Mouse (Mus musculus) adrenal gland, postnatal 25 days (tissue): ENCODE measurements at regions not wholly inside any gene's neighbourhood (a gene's known extent, or its start where the extent isn't known, plus 50 kb on each side); places are given as distances from the start of the nearest gene placed in this dataset.
A peak's percentile ranks its signal among the peaks of the same experiment; 100 is the strongest.

ENCODE experiments used
- DNase-seq: peaks from one replicate; pipeline ENCODE4 v3.0.0; 2021; ENCODE audit warnings: mixed read lengths

DNA sequence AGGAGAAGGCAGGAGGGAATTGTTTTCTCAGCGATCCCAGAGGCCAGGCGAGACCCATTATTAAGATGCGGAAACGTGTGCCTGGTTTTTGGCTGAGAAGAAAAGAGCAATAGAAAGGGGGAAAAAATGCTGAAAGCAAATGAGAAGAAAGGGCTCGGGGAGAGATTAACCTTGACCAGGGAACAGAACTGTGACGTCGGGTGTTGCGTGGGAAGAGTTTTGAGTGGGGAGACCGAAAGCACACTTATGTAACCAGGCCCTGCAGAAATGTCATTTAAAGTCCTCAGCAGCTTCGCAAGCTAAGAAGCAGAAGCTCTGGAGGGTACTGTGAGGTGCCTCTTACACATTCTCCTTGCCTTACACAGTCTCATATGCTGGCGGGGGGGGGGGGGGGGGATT, 111.0 kb upstream of the Frmd6 start:
- peak; percentile 20 for DNase-seq

DNA sequence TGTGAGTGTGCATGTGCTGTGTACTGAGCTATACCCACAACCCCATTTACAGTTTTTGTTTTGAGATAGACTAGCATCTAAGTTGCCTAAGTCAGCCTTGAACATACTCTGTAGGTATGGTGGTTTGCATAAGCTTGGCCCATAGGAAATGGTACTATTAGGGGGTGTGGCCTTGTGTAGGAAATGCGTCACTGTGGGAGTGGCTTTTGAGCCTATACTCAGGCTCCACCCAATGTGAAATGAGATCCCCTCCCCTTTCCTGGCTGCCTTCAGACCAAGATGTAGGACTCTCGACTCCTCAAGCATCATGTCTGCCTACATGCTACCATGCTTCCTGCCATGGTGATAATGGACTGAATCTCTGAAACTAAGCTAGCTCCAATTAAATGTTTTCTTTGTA, 109.5 kb upstream of the Frmd6 start:
- DNase-seq = no peak

DNA sequence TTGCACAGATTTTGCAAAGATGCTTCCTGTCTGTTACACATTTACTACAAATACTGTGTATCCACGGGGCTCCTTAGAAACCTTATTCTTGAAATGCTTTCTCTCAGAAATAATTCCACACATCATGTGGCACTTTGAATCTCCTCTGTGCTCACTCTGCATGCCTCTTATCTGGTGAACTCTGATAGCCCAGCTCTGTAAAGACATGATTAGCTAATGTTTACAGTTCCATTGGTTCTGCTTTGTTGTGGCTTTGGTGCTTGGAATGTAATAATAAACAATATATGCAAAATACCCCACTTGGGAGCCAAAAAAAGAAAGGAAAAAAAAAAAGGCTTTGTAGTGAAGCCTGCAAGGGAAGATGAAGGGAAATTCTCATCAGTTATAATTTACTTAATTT, 106.7 kb upstream of the Frmd6 start:
- no peak for DNase-seq

DNA sequence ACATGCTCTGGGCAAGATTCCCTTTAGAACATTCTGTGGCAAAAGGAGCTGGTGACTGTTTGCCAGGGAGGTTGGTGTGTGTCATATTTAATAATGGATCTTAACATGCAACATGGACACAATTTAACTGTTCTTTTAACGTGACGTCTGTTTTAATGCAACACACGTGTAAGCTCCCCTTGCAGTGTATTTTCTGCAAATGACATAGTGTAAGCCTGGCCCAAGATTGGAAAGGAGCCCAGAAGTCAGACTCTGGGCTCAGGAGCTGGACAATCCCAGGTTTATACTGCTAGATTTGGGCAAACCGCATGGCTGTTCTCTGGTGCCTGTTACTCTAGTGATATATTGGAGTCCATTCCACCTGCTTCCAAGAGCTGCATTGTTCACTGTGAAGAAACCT, 106.1 kb upstream of the Frmd6 start:
- DNase-seq = no peak

DNA sequence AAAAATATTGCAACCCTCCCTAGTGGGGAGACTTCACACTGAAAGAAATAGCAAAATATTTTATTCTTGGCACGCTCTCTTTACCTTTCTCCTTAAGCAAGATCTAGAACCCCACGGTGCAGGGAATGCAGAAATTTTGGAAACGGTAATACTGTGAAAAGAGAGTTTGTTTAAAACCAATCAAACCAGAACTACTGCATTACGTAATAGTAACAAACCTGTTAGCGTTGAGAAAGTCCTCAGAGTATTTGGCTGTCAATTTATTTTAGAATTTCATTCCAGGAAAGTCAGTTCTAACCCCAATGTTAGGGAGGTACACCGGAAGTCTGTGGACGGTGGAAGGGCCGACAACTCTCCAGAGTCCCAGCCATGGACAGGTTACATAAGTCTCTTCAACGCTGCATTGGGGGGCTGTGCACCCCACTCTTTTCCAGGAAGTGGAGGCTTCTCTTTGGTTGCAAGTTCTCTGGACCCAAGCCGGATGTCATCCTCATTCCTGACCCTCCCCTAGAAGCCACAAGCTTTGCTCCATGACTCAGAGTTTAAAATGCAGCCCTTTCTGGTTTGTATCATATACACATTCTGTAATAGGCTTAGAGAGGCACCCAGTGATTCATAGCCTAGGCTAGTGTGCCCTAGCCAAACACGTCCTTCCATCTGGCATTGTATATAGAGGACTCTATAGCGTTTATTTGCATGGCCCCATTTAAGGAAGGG, 105.0 kb upstream of the Frmd6 start:
- DNase-seq = no peak

DNA sequence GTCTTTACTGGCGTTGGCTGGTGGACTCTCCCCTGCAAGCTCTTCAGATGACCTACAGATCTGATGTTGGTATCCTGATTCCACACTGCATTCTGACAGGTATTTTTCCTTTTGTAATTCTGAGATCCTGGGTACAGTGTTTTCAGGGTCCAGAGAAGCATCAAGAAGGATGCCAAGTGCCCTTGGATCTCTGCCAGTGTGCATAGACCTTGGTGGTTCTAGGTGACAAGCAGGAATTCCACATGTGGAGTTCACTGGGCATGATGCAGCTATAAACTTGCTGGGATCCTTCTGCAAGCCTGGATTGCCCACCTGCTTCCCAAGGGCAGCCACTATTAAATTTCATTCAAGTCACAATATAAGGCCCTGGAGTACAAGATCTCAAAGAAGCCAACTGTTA, 100.0 kb upstream of the Frmd6 start:
- DNase-seq = peak; percentile 46

DNA sequence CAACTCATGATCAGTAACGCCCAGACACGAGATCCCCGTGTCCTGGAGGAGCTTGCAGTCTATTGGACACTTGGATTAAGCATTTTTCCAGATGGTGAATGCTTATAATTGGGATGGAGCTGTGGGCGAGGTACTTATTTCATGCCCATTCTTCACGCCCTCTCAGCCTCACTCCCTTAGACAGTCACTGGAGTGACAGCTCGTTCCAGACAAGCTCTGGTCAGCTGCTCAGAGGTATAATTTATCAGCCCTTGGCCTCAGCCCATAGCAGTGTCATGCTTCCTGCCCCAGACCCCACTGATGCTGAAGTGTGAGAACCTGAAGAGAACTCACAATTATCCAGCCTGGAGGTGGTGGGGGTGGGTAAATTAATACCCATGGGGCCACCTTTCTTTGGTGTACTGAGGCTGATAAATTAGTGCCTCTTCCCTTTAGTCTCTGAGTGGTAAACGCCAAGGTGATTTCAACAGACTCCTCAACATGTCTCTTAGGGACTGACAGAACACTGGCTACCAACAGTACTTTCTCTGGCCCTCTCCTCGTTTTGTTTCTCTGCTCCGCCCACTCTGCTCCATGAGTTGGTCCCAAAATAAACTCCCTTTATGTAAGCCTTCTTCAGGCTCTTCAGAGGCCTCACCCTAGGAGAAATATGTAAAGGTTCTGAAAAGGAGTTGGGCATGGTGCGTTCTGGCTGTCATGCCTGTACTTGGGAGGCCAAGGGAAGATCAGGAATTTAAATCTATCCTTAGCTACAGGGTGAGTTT, 97.6 kb upstream of the Frmd6 start:
- no peak for DNase-seq

DNA sequence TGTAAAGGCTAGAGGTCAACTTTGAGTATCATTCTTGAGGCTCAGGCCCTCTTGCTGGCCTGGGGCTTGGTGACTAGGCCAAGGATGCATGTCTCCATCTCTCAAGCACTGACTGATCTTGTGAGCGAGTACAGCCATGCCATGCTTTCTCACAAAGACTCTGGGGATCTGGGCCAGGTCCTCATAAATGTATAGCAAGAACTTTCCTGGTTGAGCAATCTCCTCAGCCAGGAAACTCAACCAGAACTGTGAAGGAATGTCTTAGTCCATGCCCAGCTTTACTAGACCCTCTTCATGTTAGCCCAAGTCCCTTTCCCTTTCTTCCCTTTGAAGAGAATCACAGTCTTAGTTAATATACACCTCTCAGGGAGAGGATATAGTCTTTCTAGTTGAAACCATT, 96.9 kb upstream of the Frmd6 start:
- no peak for DNase-seq

DNA sequence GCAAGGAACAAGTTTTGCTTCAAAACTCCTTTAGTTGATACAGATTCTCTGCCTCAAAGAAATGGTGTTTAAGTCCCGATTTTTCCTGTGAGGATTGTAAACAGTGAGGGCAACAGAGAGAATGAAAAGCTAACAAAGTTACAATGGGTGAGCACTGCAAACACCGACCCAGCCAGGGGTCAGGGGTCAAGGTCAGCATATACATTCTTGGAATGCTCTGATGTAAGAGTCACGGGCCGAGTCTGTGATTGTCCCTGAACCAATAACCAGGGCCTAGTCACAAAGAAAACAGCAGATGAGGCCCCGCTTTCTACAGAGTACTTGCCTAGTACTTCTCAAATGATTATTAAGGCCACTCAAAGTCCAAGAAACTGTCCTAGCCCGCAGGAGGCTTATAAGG, 95.4 kb upstream of the Frmd6 start:
- peak; percentile 25 for DNase-seq

DNA sequence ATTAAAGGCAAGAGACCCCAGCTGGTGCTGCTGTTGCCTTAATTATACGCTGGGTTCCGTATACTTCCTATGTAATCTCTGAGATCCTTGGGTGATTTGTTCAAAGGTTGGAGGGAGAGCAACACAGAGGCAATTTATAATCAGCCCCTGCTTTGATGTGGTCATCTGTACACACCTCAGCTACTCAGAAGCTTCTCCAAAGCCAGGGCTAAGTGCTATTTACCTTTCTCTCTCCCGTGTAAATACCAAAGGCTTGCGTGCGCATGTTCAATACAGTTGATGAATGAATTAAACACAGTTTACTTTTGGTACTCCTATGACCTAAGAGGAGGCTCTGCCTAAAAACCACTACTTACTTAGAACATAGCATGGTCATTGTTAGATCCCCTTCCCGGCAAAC, 93.8 kb upstream of the Frmd6 start:
- no peak for DNase-seq

DNA sequence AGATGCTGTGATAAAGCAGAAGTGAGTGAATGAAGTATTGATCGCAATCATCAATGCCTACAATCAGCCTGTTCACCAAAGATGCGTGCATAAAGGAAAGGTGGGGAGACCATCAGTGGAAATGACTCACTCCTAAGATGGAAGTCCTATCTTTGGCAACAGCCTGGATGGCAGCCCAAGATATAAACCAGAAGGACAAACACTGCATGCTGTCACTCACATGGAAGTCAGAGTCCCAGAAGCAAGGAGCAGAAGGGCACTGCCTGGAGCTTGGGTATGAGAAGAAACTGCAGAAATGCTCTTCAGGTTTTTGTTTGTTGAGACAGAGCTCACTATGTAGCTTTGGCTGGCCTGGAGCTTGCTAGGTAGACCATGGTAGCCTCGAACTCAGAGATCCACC, 92.7 kb upstream of the Frmd6 start:
- DNase-seq = no peak

DNA sequence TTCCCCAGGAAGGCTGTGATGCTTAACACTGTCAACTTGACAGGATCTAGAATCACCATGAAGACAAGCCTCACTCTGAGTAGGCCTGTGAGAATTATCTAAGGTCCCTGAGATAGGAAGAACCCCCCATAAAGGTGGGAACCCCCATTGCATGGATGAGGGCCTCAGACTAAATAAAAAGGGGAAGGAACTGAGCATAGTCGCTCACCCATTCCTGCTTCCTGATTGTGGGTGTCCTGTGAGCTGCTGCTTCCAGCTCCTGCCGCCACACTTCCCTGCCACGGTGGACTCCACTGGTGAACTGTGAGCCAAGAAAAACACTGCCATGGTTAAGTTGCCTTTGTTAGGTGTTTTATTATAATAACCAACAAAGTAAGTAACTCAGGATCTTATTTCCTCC, 86.8 kb upstream of the Frmd6 start:
- DNase-seq = no peak

DNA sequence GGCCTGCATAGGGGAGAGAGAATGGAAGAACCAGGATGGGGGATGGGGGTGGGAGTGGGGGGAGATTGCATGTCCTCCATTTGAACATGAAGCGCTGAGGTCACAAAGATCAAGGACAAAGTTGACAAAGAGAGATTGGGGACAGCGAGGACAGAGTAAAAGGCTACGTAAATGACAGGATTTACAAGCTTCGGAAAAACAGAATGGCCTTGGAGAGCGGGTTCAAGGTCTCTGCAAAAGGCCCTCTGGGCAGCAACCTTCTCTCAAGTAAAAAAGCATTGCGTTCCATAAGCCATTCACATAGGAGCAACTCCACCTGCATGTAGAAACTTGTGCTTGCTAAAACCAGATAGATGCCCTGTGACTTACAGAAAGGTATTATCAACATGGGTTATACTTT, 86.0 kb upstream of the Frmd6 start:
- DNase-seq = no peak

DNA sequence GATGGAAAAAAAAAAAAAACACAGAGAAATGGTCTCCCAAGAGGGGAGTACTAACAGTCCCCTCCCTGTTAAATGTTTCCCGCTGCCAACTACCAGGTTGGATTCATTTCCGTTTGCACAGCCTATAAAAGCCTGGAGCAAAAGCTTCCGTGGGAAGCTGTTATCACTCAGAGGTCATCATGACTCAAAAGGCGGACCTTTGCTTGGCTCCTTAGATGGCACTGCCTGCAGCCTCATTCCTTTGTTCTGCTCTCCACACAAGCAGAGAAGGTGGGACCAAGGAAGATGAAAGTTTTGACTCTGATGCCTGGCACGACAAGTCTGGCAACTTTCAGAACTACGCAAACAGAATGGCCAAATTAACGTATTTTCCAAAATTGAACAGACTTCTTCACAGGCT, 85.5 kb upstream of the Frmd6 start:
- no peak for DNase-seq

DNA sequence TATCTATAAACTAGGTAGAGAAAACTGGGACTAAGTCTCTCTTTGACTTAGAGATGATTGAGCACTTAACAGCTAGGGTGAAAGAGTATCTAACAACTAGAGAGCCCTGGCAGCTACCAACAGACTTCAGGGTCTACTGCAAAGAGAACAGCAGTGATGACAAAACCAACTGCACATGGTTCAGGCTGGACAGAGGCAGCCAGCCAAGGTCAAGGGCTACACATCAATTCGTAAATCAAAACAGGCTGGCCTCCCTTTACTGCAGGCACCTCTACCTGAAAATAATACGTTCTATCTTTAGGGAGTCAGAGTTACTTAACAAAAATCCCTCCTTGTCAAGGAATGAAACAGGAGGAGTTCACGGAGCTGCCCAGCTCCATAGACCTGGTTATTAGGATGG, 82.5 kb upstream of the Frmd6 start:
- DNase-seq = peak; percentile 32

DNA sequence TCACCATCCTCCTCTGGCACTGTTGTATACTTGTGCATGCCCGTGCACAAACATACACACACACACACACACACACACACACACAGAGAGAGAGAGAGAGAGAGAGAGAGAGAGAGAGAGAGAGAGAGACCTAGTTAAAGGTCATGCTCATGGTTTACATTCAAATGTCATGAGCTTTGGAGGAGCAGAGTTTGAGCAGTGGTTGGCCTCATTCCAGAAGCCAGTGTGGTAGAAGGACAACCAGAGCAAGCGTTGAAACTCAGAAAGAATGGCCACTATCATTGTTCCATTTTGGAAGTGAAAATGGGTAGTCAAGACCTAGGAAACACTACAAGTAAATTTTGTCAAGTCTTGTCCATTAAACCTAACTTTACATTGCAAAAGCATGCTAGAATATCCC, 79.6 kb upstream of the Frmd6 start:
- DNase-seq = peak; percentile 47

DNA sequence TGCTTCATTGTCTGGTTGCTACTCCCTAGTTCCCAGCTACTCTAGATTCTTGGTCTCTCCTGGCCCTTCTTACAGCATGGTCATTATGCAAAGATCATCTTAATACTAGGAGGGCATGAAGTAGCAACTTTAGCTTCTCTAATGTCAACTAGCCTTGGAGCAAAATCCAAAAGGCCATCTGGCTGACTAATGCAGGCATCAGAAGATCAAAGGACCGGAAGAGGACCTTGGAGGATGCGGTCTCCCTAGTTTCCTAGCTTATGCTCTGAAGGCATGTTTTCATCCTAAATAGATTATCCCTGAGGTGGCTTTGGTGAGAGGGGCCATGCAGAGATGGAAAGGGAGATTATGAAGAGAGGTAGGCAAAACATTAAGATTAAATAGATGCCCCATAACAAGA, 75.7 kb upstream of the Frmd6 start:
- no peak for DNase-seq

DNA sequence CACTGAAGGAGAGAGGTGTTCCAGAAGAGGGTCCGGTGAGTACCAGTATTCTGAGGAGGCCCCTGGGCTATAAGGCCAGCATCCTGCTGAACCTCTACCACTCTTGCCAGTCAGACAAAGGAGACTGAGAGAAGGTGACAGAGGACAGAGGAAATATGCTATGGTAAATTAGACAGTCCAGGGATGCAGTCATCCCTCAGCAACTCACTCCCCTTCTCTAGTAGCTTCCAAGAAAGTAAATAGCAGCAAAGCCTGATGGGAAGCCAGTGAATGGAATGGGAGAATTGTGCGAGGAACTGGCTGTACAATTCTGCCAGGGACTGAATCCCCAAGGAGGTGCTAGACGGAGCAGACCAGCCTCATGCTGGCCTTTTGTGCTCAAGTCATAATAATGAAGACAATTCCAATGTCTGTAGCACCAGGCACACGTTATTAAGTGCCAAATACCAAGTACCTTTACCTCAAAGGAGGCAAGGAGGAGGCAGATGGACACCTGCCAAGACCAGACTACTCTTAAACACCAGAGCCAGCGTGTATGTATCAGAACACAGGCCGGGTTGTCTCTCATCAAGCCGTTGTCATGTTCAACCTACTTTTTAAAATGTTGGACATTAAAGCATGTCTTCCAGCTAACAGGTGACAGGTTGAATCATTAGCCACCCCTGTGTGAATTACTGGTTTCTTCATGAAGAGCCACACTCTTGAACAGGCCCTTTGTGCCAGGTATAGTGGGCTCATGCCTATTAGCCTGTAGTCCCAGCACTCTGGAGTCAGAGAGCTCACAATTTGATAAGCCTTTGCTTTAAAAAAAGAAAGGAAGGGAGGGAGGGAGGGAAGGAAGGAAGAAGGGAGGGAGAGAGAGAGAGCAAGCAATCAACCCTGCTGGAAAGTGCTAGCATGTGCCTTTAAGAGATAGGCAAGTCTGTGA, 74.4 kb upstream of the Frmd6 start:
- no peak for DNase-seq

DNA sequence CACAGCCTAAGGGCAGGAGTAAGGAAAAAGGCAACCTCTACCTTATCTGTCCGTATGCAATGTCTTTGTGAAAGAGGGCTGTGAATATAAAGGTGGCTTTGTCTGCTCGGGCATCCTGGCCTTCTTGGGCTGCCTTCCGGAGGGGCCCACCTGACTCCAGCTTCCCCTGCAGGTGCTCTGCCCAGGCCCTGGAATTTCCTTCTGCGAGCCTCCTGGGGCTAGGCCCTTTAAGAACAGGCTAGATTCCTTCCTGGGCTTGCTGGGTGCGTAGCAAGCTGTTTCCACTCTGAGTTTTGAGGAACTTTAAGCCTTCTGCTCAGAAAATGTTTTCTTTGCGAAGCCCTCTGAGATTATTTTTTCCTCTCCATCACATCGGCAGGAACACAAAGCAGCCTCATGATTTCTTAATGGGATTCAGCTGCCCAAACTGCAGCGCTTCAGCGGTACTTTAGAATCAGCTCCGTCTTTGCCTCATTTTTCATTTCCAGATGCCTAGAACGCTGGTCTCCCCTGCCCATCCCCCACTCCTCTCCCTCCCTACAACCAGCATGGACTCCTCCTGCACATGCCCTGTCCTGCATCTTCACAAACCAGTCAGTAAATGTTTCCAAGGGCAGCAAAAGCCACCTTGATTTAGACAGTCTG, 72.9 kb upstream of the Frmd6 start:
- no peak for DNase-seq

DNA sequence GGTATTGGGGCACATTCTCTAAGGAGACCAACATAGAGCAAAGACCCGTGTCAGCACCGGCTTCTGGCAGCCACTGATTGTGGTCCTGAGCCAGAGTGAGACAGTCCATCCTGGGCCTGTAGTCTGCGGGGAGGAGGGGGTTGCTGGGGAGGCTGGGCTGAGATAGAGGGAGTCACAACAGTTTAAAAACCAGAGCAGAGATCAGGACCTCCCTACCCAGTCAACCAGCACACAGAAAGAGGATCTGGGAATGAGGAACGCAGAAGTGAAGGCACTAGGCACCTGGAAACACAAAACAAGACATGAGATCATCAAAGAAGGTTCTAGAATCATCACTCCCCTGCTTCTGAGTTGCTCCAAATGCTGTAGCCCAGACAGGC, 72.4 kb upstream of the Frmd6 start:
- no peak for DNase-seq

DNA sequence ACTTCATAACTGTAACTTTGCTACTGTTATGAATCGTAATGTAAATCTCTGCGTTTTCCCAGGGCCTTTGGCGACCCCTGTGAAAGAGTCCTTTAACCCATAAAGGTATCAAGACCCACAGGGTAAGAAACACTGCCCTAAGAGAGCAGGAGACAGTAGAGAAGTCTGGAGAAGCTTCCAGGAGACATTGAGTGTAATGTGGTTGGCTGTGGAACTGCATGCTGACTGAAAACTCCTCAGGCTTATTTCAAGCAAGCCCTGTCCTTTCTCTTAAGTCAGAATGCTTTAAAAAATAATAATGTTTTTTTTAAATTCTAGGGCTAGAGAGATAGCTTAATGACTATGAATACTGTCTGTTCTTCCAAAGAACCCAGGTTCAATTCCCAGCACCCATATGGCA, 71.9 kb upstream of the Frmd6 start:
- DNase-seq = no peak

DNA sequence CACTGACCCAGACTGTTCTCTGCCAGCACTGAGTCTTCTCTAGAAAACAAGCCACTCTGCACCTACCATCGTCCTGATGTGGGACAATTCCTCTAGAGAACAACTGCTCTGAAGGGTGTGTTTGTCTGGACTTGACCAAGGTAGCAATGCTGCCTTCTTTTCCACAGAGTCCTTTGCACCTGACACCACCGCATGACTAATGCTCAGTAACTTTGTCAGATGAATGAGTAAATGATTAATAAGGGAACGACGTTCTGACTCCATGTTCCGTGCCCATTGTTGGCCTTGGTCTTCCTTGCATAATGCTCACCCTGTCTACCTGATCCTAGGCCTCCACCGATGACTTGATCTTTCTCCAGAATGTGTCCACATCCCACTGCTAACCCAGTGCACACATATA, 67.2 kb upstream of the Frmd6 start:
- DNase-seq = no peak

DNA sequence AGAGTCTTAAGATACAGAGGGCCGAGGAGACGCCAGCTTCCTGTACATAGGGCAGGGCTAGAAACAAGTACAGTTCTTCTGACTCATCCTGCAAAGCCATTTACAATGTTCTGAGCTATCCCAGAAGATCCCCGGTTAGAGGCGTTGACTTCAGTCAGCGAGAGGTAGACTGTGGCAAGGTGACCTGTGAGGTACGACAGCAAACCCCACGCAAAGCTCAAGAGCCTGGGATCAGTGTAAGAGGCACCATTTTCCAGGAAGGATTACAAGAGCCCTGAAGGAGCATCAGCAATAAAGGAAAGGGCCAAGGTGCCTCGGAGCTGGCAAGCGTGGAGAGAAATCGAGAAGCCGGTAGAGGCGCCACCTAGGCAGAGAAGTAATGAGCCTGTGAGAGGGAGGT, 61.8 kb upstream of the Frmd6 start:
- DNase-seq = no peak
